Mouse (Mus musculus) liver, adult 2 months (tissue): Measurements from ENCODE around the gene Cxcl1.

Experiments
- CTCF ChIP-seq: fragments of 200-500 bp; IDR thresholded peaks from 2 replicates; pipeline ENCODE4 v1.5.1; 2011; ENCODE audit warnings: low read depth, low read length, control low read depth
- POLR2A ChIP-seq: fragments of 200-500 bp; IDR thresholded peaks from 2 replicates; pipeline ENCODE4 v1.6.1; 2011; ENCODE audit warnings: low read length, control low read depth; ENCODE audit not compliant: insufficient read depth; ENCODE audit errors: extremely low read depth

- TF ChIP-seq CTCF (no peak), POLR2A (no peak)
Observed at GRCm38 (mm10) chr5:90876045-90876444, 15.0 kb upstream of the Cxcl1 start.
